17 mouse cellular contexts compared by ENCODE assay signal in genomic region chr13:77900843-77901242, GRCm38 (mm10).
DNase-seq lines count a peak whose midpoint lies in the region; ATAC-seq and TF ChIP-seq lines count a peak whose summit lies in the region.
"Had no signal": no experiment of that assay in that cellular context is flagged by ENCODE, and none has a peak within 500 bp of the region (broad histone marks: within the 10 kb centered on the region; RNA-seq: fewer than 3 reads in every experiment).

No protein-coding gene starts in this region.

- no peak for TF ChIP-seq CTCF in forebrain, postnatal 0 days (IDR thresholded peaks at IDR 0.05; ENCODE audit: low read depth)
- TF ChIP-seq CTCF in lung, embryonic 14.5 days (IDR thresholded peaks at IDR 0.05; ENCODE audit: low read depth): no peak

- H3K4me3 ChIP-seq in forebrain, embryonic 11.5 days (ENCODE audit: low read depth, low read length): no peak overlapping the region
- no peak overlapping the region for H3K4me3 ChIP-seq in forebrain, postnatal 0 days (ENCODE audit: low read depth, low read length)
- H3K4me3 ChIP-seq in lung, embryonic 14.5 days (ENCODE audit: low read depth, low read length): no peak overlapping the region
- H3K4me3 ChIP-seq: heart, embryonic 13.5 days; limb, embryonic 15.5 days had no signal

- no peaks in the 10 kb centered on the region for H3K36me3 ChIP-seq in forebrain, embryonic 11.5 days (ENCODE audit: control insufficient read depth, insufficient read depth, low read length)
- H3K36me3 ChIP-seq in forebrain, postnatal 0 days (ENCODE audit: insufficient read depth): peaks cover 5% of the 10 kb centered on the region; the same call in 1 of the 2 replicates
- no peaks in the 10 kb centered on the region for H3K36me3 ChIP-seq in lung, embryonic 14.5 days (ENCODE audit: insufficient read depth)

- no peak for DNase-seq in forebrain, embryonic 11.5 days (ENCODE audit: low spot score)
- no peak for DNase-seq in forebrain, postnatal 0 days
- DNase-seq in lung, embryonic 14.5 days: no peak
- DNase-seq in lung, postnatal 14 days: no peak
- DNase-seq in embryo, embryonic 10.5 days (ENCODE audit: low spot score): peak; percentile 67
- DNase-seq in mesoderm, embryonic 11.5 days (ENCODE audit: low read depth, low spot score): peak; percentile 30
- DNase-seq in T-cell, adult 2 months (ENCODE audit: low spot score): no peak
- DNase-seq in heart, postnatal 36 days: no peak
- DNase-seq: adrenal gland, postnatal 10 days; B cell, adult 2 months; cerebellum, adult 9-10 months; kidney, adult 2 months; lung, adult 2 months; thymus, adult 2 months had no signal

- H3K4me2 ChIP-seq in forebrain, embryonic 11.5 days (ENCODE audit: low read depth, low read length, severe bottlenecking): no peak overlapping the region
- H3K4me2 ChIP-seq in forebrain, postnatal 0 days (ENCODE audit: low read depth): no peak overlapping the region
- no peak overlapping the region for H3K4me2 ChIP-seq in lung, embryonic 14.5 days
- H3K4me2 ChIP-seq: heart, embryonic 13.5 days; limb, embryonic 15.5 days had no signal

- H3K27ac ChIP-seq in forebrain, embryonic 11.5 days (ENCODE audit: low read depth, low read length): no peak overlapping the region
- no peak overlapping the region for H3K27ac ChIP-seq in forebrain, postnatal 0 days (ENCODE audit: low read depth, low read length)
- H3K27ac ChIP-seq in lung, embryonic 14.5 days (ENCODE audit: low read depth): no peak overlapping the region
- H3K27ac ChIP-seq: heart, embryonic 13.5 days; limb, embryonic 15.5 days had no signal

- no peak overlapping the region for H3K9ac ChIP-seq in forebrain, embryonic 11.5 days (ENCODE audit: low read length)
- H3K9ac ChIP-seq in forebrain, postnatal 0 days: no peak overlapping the region
- no peak overlapping the region for H3K9ac ChIP-seq in lung, embryonic 14.5 days
- H3K9ac ChIP-seq: heart, embryonic 13.5 days; limb, embryonic 15.5 days had no signal

- no peaks in the 10 kb centered on the region for H3K27me3 ChIP-seq in forebrain, embryonic 11.5 days (ENCODE audit: control insufficient read depth, insufficient read depth, low read length)
- no peaks in the 10 kb centered on the region for H3K27me3 ChIP-seq in forebrain, postnatal 0 days (ENCODE audit: insufficient read depth, low read length)
- no peaks in the 10 kb centered on the region for H3K27me3 ChIP-seq in lung, embryonic 14.5 days (ENCODE audit: insufficient read depth, low read length)
- H3K27me3 ChIP-seq: heart, embryonic 13.5 days; limb, embryonic 15.5 days had no signal

- no peaks in the 10 kb centered on the region for H3K4me1 ChIP-seq in forebrain, embryonic 11.5 days (replicated peaks; ENCODE audit: control insufficient read depth, insufficient read depth, low read length)
- H3K4me1 ChIP-seq in forebrain, postnatal 0 days (ENCODE audit: insufficient read depth): no peaks in the 10 kb centered on the region
- no peaks in the 10 kb centered on the region for H3K4me1 ChIP-seq in lung, embryonic 14.5 days (ENCODE audit: insufficient read depth)
- H3K4me1 ChIP-seq: heart, embryonic 13.5 days; limb, embryonic 15.5 days had no signal

- H3K9me3 ChIP-seq in forebrain, embryonic 11.5 days (ENCODE audit: control insufficient read depth, low read length): no peaks in the 10 kb centered on the region
- no peaks in the 10 kb centered on the region for H3K9me3 ChIP-seq in forebrain, postnatal 0 days (ENCODE audit: low read length)
- H3K9me3 ChIP-seq in lung, embryonic 14.5 days (ENCODE audit: low read depth, low read length): no peaks in the 10 kb centered on the region
- H3K9me3 ChIP-seq: heart, embryonic 13.5 days; limb, embryonic 15.5 days had no signal

- ATAC-seq in forebrain, embryonic 11.5 days (replicated peaks; ENCODE audit: low FRiP score): peak; percentile 44; the same call in 1 of the 2 replicates
- ATAC-seq in forebrain, postnatal 0 days: no peak
- peak; percentile 52 for ATAC-seq in lung, embryonic 14.5 days (ENCODE audit: insufficient read depth)
- ATAC-seq: hindbrain, embryonic 16.5 days had no signal

- intact Hi-C loops in heart, postnatal 36 days (cut with DNase I): no loop called here

Comparison
In these comparisons a context has a peak if more than half of its experiments do, and no peak if none do; other contexts are left out.
1. DNase-seq: peak in embryo, embryonic 10.5 days (single experiment) and mesoderm, embryonic 11.5 days (single experiment); none in forebrain, embryonic 11.5 days (single experiment), forebrain, postnatal 0 days (single experiment), lung, embryonic 14.5 days (single experiment), lung, postnatal 14 days (single experiment), T-cell, adult 2 months (single experiment) and heart, postnatal 36 days (0 of 2).